Mouse (Mus musculus) liver, embryonic 16.5 days (tissue): ENCODE measurements around the gene Cst7. TPM values are rescaled to one million over a fixed set of nuclear protein-coding genes. Genes with fewer than 3 reads are reported as not detected.
A peak's percentile ranks its signal among the peaks of the same experiment; 100 is the strongest.

Experiments
- ATAC-seq: fragments of 200-750 bp; cut with Nextera tagmentation; 2 replicates; pipeline ENCODE4 v1.8.0; 2017; ENCODE audit warnings: low read depth, mild to moderate bottlenecking, moderate number of reproducible peaks, moderate library complexity
- H3K27ac ChIP-seq: fragments of 300-500 bp; sonication (generic); 2 replicates; pipeline ENCODE4 v1.5.1; 2014; ENCODE audit warnings: mild to moderate bottlenecking, low read length
- H3K27me3 ChIP-seq: fragments of 300-500 bp; sonication (generic); 2 replicates; pipeline ENCODE4 v1.6.1; 2014; ENCODE audit warnings: low read depth, low read length, mixed read lengths; ENCODE audit not compliant: control insufficient read depth, insufficient read depth
- H3K36me3 ChIP-seq: fragments of 300-500 bp; sonication (generic); 2 replicates; pipeline ENCODE4 v1.6.1; 2014; ENCODE audit warnings: mild to moderate bottlenecking; ENCODE audit not compliant: control insufficient read depth, insufficient read depth
- H3K4me1 ChIP-seq: fragments of 300-500 bp; sonication (generic); 2 replicates; pipeline ENCODE4 v1.6.1; 2014; ENCODE audit warnings: low read depth, low read length, mixed read lengths; ENCODE audit not compliant: control insufficient read depth
- H3K4me2 ChIP-seq: fragments of 300-500 bp; sonication (generic); 2 replicates; pipeline ENCODE4 v1.6.1; 2014; ENCODE audit warnings: low read depth, low read length, mixed read lengths
- H3K4me3 ChIP-seq: fragments of 300-500 bp; sonication (generic); 2 replicates; pipeline ENCODE4 v1.5.1; 2014; ENCODE audit warnings: low read depth, mild to moderate bottlenecking, low read length
- H3K9ac ChIP-seq: fragments of 300-500 bp; sonication (generic); 2 replicates; pipeline ENCODE4 v1.6.1; 2014; ENCODE audit warnings: low read depth, low read length
- H3K9me3 ChIP-seq: fragments of 300-500 bp; sonication (generic); replicated peaks from 2 replicates; pipeline ENCODE4 v1.6.1; 2016; ENCODE audit warnings: low read length; ENCODE audit not compliant: control insufficient read depth
- WGBS: fragments of 180-500 bp; shearing (Covaris S2); extraction: QIAGEN DNeasy Blood & Tissue Kit; methylation state at CpG from one replicate; pipeline ENCODE4 v1.1.7; 2014; ENCODE audit not compliant: insufficient replicate concordance; 5-methylcytosine and 5-hydroxymethylcytosine counted together
- polyA plus RNA-seq: library from polyadenylated mRNA; unstranded; fragments of >200 nt; fragmentation: Nextera tagmentation; extraction: Ambion mirVana; gene quantifications from 2 replicates; pipeline ENCODE4 v1.2.1, GENCODE M21; 2015

Cst7 gene
- polyA plus RNA-seq, 1 experiment from 2014 or later = 7.6 TPM

GRCm38 (mm10) chr2:150579628-150580027 is 9.4 kb downstream of the Cst7 start:
- H3K4me1 ChIP-seq = no peaks in the 10 kb centered on the region
- H3K27me3 ChIP-seq = no peaks in the 10 kb centered on the region
- 62% methylated on average over 1 of the region's 1 CpGs for WGBS
- no peak overlapping the region for H3K4me2 ChIP-seq
- H3K36me3 ChIP-seq = peaks cover 5% of the 10 kb centered on the region
- no peak for ATAC-seq
- no peak overlapping the region for H3K27ac ChIP-seq
- no peak overlapping the region for H3K4me3 ChIP-seq
- H3K9me3 ChIP-seq = no peaks in the 10 kb centered on the region
- H3K9ac ChIP-seq = no peak overlapping the region

GRCm38 (mm10) chr2:150589076-150589475 is 18.9 kb downstream of the Cst7 start:
- Histone ChIP-seq H3K4me1 (no peaks in the 10 kb centered on the region), H3K9me3 (no peaks in the 10 kb centered on the region), H3K27ac (no peak overlapping the region), H3K9ac (no peak overlapping the region), H3K36me3 (peaks cover 21% of the 10 kb centered on the region), H3K4me3 (no peak overlapping the region), H3K27me3 (no peaks in the 10 kb centered on the region), H3K4me2 (no peak overlapping the region)
- no peak for ATAC-seq
- WGBS = 89% methylated on average over 11 of the region's 11 CpGs

DNA sequence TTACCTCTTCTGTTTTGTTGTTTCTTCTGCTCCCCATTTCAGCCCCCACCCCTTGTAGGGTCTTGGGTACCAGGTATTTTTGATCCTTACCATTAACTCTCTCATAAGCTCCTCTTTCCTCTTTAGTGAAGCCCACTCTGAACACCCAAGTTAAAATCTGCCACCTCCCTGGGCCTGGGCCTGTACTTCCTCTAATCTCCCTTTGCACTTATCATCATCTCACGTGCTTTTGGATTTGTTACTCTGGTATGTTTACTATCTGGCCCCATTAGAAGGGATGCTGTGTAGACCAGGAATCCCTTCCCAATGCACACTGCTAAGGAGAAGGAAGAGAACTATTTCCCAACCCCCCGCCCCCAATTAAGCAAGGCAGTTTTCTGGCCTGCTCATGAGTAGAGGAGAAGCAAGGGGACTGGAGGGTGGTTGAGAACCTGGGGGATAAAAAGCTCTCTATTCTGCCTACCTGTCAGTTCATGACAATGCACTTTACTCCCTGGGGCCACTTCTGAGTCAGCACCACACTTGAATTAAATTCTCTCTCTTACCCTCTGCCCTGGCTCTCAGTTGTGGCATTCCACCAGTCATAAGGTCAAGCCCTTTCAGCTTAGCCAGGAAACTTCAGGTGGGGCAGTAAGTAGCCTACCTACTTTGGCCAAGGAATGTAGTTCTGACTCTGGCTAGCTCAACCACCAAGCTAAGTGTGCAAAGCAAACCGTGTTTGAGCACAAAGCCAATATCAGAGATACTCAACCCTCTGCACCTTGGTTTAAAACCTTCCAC is 25.4 kb downstream of the Cst7 start:
- Histone ChIP-seq H3K36me3 (no peaks in the 10 kb centered on the region; the same call in 1 of the 2 replicates), H3K27ac (no peak overlapping the region), H3K4me2 (no peak overlapping the region), H3K27me3 (no peaks in the 10 kb centered on the region), H3K4me1 (no peaks in the 10 kb centered on the region), H3K4me3 (no peak overlapping the region), H3K9ac (no peak overlapping the region), H3K9me3 (no peaks in the 10 kb centered on the region)
- 56% methylated on average over 3 of the region's 3 CpGs for WGBS
- no peak for ATAC-seq

DNA sequence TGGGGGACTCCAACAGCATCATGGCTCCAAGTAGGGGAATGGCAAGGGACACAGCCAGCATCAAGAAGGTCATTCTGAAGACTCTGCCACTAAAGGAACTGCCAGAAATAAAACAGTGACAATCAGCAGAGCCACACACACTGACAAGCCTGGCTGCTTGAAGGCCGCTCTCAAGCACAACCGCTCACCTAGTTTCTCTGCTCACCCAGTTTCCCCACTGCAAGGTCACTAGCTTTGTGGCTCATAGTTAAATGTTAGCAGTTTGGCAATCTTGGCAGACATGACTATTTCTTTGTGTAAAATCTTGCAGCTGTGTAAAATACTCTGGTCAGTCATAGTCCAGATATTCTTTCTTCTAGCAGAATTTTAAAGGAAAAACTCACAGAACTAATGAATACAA is 30.0 kb downstream of the Cst7 start:
- Histone ChIP-seq H3K4me1 (no peaks in the 10 kb centered on the region; the same call in 1 of the 2 replicates), H3K27ac (no peak overlapping the region), H3K4me3 (no peak overlapping the region), H3K36me3 (no peaks in the 10 kb centered on the region), H3K9me3 (no peaks in the 10 kb centered on the region), H3K4me2 (no peak overlapping the region), H3K9ac (no peak overlapping the region), H3K27me3 (no peaks in the 10 kb centered on the region)
- ATAC-seq = no peak
- WGBS = 84% methylated on average over 2 of the region's 2 CpGs

- 77% methylated on average over 2 of the region's 2 CpGs for WGBS
- Histone ChIP-seq H3K27me3 (no peaks in the 10 kb centered on the region), H3K36me3 (no peaks in the 10 kb centered on the region), H3K4me2 (no peak overlapping the region), H3K4me3 (no peak overlapping the region), H3K9me3 (no peaks in the 10 kb centered on the region), H3K9ac (no peak overlapping the region), H3K4me1 (peaks cover 3% of the 10 kb centered on the region), H3K27ac (no peak overlapping the region)
- ATAC-seq = no peak
Observed at GRCm38 (mm10) chr2:150602166-150602565, 32.0 kb downstream of the Cst7 start.

DNA sequence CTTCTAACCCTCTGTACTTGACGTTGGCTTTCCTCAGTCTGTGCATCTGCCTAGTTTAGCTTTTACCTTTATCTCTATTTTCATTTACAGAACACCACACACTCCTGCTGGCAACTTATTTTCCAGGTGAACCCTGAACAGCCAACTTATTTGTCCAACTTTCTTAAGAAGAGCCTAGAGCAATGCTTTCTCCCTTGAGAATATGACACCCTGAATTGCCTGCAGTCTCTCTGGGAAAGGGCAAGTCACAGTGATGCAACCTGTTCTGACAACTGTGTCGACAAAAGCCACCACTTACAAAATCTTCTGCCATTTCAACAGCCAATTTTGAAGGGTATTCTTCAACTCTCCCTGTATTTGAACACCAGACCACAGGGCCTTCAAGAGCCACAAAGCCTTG is 34.6 kb downstream of the Cst7 start:
- WGBS = 55% methylated on average over 2 of the region's 2 CpGs
- Histone ChIP-seq H3K27ac (no peak overlapping the region), H3K36me3 (no peaks in the 10 kb centered on the region), H3K9ac (no peak overlapping the region), H3K4me3 (no peak overlapping the region), H3K4me2 (no peak overlapping the region), H3K4me1 (peaks cover 18% of the 10 kb centered on the region), H3K27me3 (no peaks in the 10 kb centered on the region), H3K9me3 (no peaks in the 10 kb centered on the region)
- no peak for ATAC-seq

DNA sequence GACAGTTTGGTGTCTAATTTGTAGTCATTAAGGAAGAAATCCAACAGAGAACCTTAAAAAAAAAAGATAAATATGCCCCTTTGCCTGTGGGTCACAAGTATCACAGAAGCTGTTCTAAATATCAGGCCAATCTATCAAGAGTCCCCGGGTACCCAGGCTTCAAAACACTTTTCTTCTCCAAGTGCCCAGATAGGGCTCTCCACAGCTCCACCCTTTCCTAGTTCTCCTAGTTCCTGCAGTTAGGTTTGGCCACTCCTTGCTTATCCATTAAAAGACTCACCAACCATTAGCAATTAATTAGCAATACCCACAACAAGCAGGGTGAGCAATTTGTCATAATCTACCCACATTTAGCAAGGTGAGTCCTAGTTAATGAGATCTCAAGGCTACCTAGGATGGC is 36.9 kb downstream of the Cst7 start:
- Histone ChIP-seq H3K27me3 (no peaks in the 10 kb centered on the region), H3K4me1 (peaks cover 26% of the 10 kb centered on the region), H3K9ac (peak overlapping the region; percentile 93), H3K4me3 (peak overlapping the region; percentile 78), H3K27ac (no peak overlapping the region), H3K36me3 (no peaks in the 10 kb centered on the region), H3K4me2 (peak overlapping the region; percentile 90), H3K9me3 (no peaks in the 10 kb centered on the region)
- 25% methylated on average over 1 of the region's 1 CpGs for WGBS
- no peak for ATAC-seq

GRCm38 (mm10) chr2:150608087-150608799 is 38.0 kb downstream of the Cst7 start, which contains the start of gene Apmap:
Apmap (minus strand) TSS chr2:150608567.
- no peaks in the 10 kb centered on the region for H3K36me3 ChIP-seq
- H3K9ac ChIP-seq = peak within 1 kb of the TSS; percentile 93
- H3K4me2 ChIP-seq = peak within 1 kb of the TSS; percentile 90
- no peaks in the 10 kb centered on the region for H3K27me3 ChIP-seq
- no peaks in the 10 kb centered on the region for H3K9me3 ChIP-seq
- under 1% methylated on average over 42 of the region's 42 CpGs for WGBS
- peak within 1 kb of the TSS; percentile 75 for H3K27ac ChIP-seq
- peak; percentile 92 for ATAC-seq
- peaks cover 26% of the 10 kb centered on the region for H3K4me1 ChIP-seq
- peak within 1 kb of the TSS; percentile 78 for H3K4me3 ChIP-seq
